Mouse (Mus musculus) embryonic facial prominence, embryonic 13.5 days (tissue): Measurements from ENCODE around the gene Fcgr1. TPM values are rescaled to one million over a fixed set of nuclear protein-coding genes. Genes with fewer than 3 reads are reported as not detected.
"Not testable (repeated sequence)": the region's sequence is repeated elsewhere in the genome, so short reads cannot be mapped to it uniquely, and the experiment has no call there.

Experiments
- ATAC-seq: fragments of 200-750 bp; cut with Nextera tagmentation; 2 replicates; pipeline ENCODE4 v1.8.0; 2017; ENCODE audit warnings: low read depth; ENCODE audit not compliant: insufficient number of reproducible peaks, insufficient read depth, low FRiP score, low TSS enrichment
- H3K27ac ChIP-seq: fragments of 300-500 bp; sonication (generic); 2 replicates; pipeline ENCODE4 v1.5.1; 2015; ENCODE audit warnings: moderate library complexity, mild to moderate bottlenecking, inconsistent platforms
- H3K27me3 ChIP-seq: fragments of 300-500 bp; sonication (generic); 2 replicates; pipeline ENCODE4 v1.6.1; 2015; ENCODE audit warnings: mild to moderate bottlenecking, inconsistent platforms
- H3K36me3 ChIP-seq: fragments of 300-500 bp; sonication (generic); 2 replicates; pipeline ENCODE4 v1.6.1; 2015; ENCODE audit warnings: mild to moderate bottlenecking, inconsistent platforms
- H3K4me1 ChIP-seq: fragments of 300-500 bp; sonication (generic); 2 replicates; pipeline ENCODE4 v1.6.1; 2015; ENCODE audit warnings: inconsistent platforms
- H3K4me2 ChIP-seq: fragments of 300-500 bp; sonication (generic); 2 replicates; pipeline ENCODE4 v1.6.1; 2015; ENCODE audit warnings: moderate library complexity, mild to moderate bottlenecking, inconsistent platforms
- H3K4me3 ChIP-seq: fragments of 300-500 bp; sonication (generic); 2 replicates; pipeline ENCODE4 v1.5.1; 2015; ENCODE audit warnings: mild to moderate bottlenecking, inconsistent platforms
- H3K9ac ChIP-seq: fragments of 300-500 bp; sonication (generic); 2 replicates; pipeline ENCODE4 v1.6.1; 2015; ENCODE audit warnings: mild to moderate bottlenecking, inconsistent platforms
- H3K9me3 ChIP-seq: fragments of 300-500 bp; sonication (generic); 2 replicates; pipeline ENCODE4 v1.6.1; 2016; ENCODE audit warnings: inconsistent platforms
- WGBS: fragments of 180-500 bp; shearing (Covaris S2); methylation state at CpG from one replicate; pipeline ENCODE4 v1.1.7; 2015; ENCODE audit warnings: mixed read lengths; 5-methylcytosine and 5-hydroxymethylcytosine counted together
- polyA plus RNA-seq: library from polyadenylated mRNA; unstranded; fragments of >200 nt; fragmentation: Nextera tagmentation; extraction: Ambion mirVana; gene quantifications from 2 replicates; pipeline ENCODE4 v1.2.1, GENCODE M21; 2015

Gene Fcgr1
- polyA plus RNA-seq, 1 experiment from 2014 or later, result 2.1 TPM

DNA sequence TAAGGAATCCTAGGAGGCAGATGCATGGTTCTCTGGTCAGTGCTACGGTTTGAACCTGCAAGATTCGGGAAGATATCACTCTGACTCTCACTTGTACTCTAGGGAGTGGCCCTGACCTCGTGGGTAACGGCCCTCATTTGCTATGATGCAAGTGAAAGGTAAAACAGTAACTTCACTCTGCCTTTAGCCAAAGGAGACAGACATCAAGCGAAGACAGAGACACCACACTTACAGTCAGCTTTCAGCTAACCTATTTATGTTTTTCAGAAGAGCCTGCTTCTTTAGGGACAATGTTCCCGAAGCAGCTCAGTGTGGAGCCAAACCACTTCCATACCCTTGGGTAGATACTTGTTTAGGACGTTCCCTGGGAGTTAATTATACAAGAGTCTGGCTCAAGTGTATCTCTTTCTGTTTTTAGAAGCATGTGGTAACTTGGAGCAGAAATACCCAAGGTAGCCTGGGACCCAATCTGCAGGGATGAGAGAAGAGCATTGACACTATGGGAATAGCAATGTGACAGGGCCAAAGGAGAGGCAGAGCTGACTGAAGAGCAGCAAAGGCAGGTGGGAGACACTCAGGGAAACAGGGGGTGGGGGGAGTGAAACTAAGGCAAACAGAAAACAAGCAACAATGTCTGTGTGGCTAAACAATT, 49.7 kb downstream of the Fcgr1 start:
- 78% methylated on average over 7 of the region's 7 CpGs for WGBS
- Histone ChIP-seq H3K36me3 (no peaks in the 10 kb centered on the region), H3K27ac (peak overlapping the region; percentile 98), H3K4me2 (peak overlapping the region; percentile 62), H3K9me3 (no peaks in the 10 kb centered on the region), H3K27me3 (no peaks in the 10 kb centered on the region), H3K4me3 (peak overlapping the region; percentile 51), H3K4me1 (peaks cover 38% of the 10 kb centered on the region), H3K9ac (peak overlapping the region; percentile 76)
- ATAC-seq, result no peak

GRCm38 (mm10) chr3:96240799-96241197, 53.0 kb downstream of the Fcgr1 start:
- Histone ChIP-seq H3K9me3 (no peaks in the 10 kb centered on the region), H3K27me3 (no peaks in the 10 kb centered on the region), H3K4me1 (peaks cover 45% of the 10 kb centered on the region), H3K36me3 (no peaks in the 10 kb centered on the region), H3K4me3 (peak overlapping the region; percentile 32), H3K9ac (peak overlapping the region; percentile 65), H3K27ac (peak overlapping the region; percentile 92), H3K4me2 (peak overlapping the region; percentile 54)
- ATAC-seq, result no peak
- WGBS, result 77% methylated on average over 9 of the region's 9 CpGs

- not testable (repeated sequence) for H3K27me3 ChIP-seq, H3K9me3 ChIP-seq, H3K36me3 ChIP-seq
- WGBS, result 3% methylated on average over 39 of the region's 85 CpGs
- peak; percentile 85 for ATAC-seq
- H3K27ac ChIP-seq, result peak within 1 kb of the TSS; percentile 92
- H3K9ac ChIP-seq, result peak within 1 kb of the TSS; percentile 65
- H3K4me2 ChIP-seq, result peak within 1 kb of the TSS; percentile 54
- peak within 1 kb of the TSS; percentile 36 for H3K4me3 ChIP-seq
- H3K4me1 ChIP-seq, result peaks cover 47% of the 10 kb centered on the region
Observed at GRCm38 (mm10) chr3:96239949-96240798, 53.6 kb downstream of the Fcgr1 start, which contains the start of gene Hist2h2aa2. TSS of gene Hist2h2aa2 (minus strand) at chr3:96240276.

DNA sequence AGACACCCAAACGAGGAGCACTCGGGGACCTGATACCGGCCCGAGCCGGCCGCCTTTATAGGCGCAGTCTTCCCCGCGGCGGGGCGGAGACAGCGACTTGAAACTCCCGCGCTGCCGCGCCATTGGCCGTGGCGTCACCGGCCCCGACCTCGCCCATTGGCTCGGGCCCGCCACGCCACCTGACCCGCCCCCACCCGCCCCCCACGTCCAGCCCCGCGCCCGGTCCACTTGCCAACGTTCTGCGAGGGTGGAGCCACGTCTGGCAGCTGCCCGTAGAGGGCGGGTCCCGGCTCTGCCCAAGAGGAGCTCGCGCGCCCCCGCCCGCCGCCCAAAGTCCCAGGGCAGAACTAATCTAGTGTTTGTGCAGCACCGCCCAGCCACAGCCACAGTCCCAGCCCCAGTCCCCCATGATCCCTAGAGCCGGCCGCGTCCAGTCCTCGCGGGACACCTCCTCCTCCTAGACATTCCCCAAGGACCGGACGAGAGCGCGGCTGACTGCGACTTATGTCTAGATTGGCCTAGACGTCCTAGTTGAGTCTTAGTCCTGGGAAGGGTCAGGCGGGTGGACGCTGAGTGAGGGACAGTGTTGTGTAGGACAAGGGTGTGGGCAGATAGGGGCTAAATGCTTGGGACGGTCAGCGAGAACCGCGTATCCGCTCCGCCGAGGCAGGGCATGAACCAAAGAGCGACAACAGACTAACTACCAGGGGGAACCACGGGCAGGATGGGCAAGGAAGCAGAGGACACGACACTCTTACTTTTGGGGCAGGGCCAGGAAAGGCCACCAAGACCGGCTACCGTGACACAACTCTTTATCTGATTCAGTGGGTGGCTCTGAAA, 54.6 kb downstream of the Fcgr1 start, which contains the start of gene Hist2h3c2:
TSS of gene Hist2h3c2 (minus strand) at position 174 of the 840 bp plus-strand sequence.
- Histone ChIP-seq H3K4me3 (peak within 1 kb of the TSS; percentile 48), H3K4me2 (peak within 1 kb of the TSS; percentile 62), H3K4me1 (peaks cover 42% of the 10 kb centered on the region), H3K9ac (peak within 1 kb of the TSS; percentile 76), H3K27ac (peak within 1 kb of the TSS; percentile 82)
- WGBS, result 0% methylated on average over 12 of the region's 68 CpGs
- not testable (repeated sequence) for H3K36me3 ChIP-seq, H3K9me3 ChIP-seq, H3K27me3 ChIP-seq
- ATAC-seq, result peak; percentile 90

DNA sequence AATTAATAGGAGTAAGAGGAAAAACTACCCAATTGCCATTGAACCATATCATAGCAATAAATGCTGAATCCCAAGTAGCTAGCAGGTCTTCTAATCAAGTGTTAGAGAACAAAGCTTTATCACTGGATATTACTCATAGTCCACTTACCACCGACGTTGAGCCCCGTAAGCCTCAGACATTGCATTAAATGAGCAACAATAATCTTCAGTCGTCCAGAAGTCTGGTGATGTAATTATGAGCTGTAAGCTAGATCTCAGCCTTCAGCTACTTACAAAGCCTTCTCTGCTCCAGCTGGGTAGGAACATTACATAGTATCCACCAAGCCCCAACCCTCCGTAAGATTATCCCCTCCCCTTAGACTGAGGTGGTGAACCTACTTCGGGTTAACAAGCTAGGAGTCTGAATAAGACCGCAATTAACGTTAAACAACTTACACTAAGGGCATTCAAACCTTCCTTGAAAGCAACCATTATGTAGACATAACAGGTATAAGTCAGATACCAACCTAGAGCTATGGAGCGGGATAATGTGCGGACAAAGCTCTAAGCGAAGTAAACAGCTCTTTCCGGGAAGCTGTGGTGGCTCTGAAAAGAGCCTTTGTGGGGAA, 55.8 kb downstream of the Fcgr1 start:
- no peaks in the 10 kb centered on the region for H3K9me3 ChIP-seq
- peak overlapping the region; percentile 82 for H3K27ac ChIP-seq
- no peaks in the 10 kb centered on the region for H3K27me3 ChIP-seq
- peaks cover 31% of the 10 kb centered on the region for H3K4me1 ChIP-seq
- no peak for ATAC-seq
- H3K36me3 ChIP-seq, result no peaks in the 10 kb centered on the region
- peak overlapping the region; percentile 76 for H3K9ac ChIP-seq
- 1% methylated on average over 12 of the region's 12 CpGs for WGBS
- H3K4me2 ChIP-seq, result peak overlapping the region; percentile 62
- peak overlapping the region; percentile 48 for H3K4me3 ChIP-seq

DNA sequence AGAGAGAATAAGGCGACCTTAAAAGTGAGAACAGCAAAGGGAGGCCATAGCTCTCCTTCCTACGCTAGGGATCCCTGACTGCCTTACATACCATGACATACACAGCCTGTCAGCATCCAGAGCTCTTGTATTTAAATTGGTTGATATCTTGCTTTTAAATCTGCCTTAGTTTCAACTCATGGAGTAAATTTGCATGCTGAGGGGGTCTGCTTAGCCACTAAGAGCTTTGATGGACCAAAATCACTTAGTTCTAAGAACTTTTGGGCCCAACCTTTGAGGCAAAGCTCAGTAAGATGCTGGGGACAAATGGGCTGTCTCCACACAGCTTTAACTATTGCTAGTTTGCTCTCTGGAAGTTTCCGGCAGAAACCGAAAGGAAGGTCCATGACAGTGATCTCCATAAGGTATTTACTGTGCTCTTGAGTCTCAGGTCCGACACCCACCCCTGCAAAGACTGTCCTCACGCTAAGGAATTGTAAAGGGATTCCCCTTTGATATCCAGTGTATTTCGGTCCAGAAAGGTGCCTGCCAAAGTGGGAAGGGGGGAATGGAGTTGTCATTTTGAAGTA, 56.4 kb downstream of the Fcgr1 start:
- Histone ChIP-seq H3K36me3 (no peaks in the 10 kb centered on the region), H3K9me3 (no peaks in the 10 kb centered on the region), H3K27ac (peak overlapping the region; percentile 82), H3K4me3 (peak overlapping the region; percentile 48), H3K4me2 (peak overlapping the region; percentile 62), H3K9ac (peak overlapping the region; percentile 76), H3K27me3 (no peaks in the 10 kb centered on the region), H3K4me1 (peaks cover 30% of the 10 kb centered on the region)
- 19% methylated on average over 7 of the region's 7 CpGs for WGBS
- no peak for ATAC-seq

DNA sequence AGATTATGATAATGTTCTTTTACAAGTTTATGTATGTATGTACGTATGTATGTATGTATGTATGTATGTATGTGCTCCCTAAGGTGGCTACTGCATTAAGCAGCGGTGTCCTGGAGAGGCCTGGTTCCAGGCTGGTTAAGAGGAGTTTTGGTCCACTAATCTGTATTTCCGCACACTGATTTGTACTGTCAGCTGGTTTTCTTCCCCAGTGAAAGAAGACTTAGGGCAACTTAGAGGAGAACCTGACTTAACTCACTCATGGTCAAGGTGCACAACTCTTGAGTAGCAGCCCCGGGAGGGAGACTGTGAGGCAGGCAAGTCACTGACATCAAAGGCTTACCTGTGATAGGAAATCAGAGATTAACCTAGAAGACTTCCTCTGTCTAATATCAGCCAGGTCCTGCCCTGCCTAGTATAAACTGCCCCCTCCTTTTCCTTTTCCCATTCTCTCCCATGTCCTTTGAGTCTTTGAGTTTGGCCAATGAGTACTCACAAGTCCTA, 56.9 kb downstream of the Fcgr1 start:
- Histone ChIP-seq H3K4me1 (peaks cover 28% of the 10 kb centered on the region), H3K36me3 (no peaks in the 10 kb centered on the region), H3K27me3 (no peaks in the 10 kb centered on the region), H3K4me2 (peak overlapping the region; percentile 62), H3K9me3 (no peaks in the 10 kb centered on the region), H3K27ac (peak overlapping the region; percentile 82), H3K9ac (peak overlapping the region; percentile 76), H3K4me3 (peak overlapping the region; percentile 48)
- 76% methylated on average over 4 of the region's 4 CpGs for WGBS
- no peak for ATAC-seq

DNA sequence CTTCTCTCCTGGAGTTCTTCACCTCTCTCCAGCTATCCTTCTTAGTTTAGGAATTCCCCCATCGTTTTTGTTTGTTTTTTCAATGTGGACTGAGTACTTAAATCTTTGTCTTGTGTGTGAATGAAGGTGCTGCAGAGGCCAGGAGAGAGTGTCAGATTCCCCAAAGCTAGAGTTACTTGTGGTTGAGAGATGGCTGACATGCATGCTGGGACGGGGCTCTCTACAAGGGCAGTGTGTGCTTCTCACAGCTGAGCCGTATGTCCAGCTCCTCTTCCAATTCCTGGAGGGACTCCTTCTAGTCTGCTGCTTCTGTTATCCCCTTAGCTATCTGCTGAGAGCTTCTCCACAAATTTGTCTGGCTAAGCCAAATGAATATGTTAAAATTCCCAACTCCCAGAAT, 57.9 kb downstream of the Fcgr1 start:
- WGBS, result 50% methylated on average over 3 of the region's 3 CpGs
- Histone ChIP-seq H3K4me3 (no peak overlapping the region), H3K9me3 (no peaks in the 10 kb centered on the region), H3K4me1 (peaks cover 27% of the 10 kb centered on the region), H3K9ac (no peak overlapping the region), H3K36me3 (no peaks in the 10 kb centered on the region), H3K27ac (peak overlapping the region; percentile 7; the same call in 1 of the 2 replicates), H3K27me3 (no peaks in the 10 kb centered on the region), H3K4me2 (no peak overlapping the region)
- no peak for ATAC-seq

GRCm38 (mm10) chr3:96234914-96235313, 58.9 kb downstream of the Fcgr1 start:
- H3K4me2 ChIP-seq, result no peak overlapping the region
- no peak overlapping the region for H3K27ac ChIP-seq
- ATAC-seq, result no peak
- no peak overlapping the region for H3K4me3 ChIP-seq
- H3K27me3 ChIP-seq, result no peaks in the 10 kb centered on the region
- no peaks in the 10 kb centered on the region for H3K36me3 ChIP-seq
- WGBS, result 95% methylated on average over 2 of the region's 2 CpGs
- peaks cover 25% of the 10 kb centered on the region for H3K4me1 ChIP-seq
- H3K9ac ChIP-seq, result no peak overlapping the region
- no peaks in the 10 kb centered on the region for H3K9me3 ChIP-seq
